Mouse (Mus musculus) heart, embryonic 11.5 days (tissue): Measurements from ENCODE around the gene Frmpd2. TPM values are rescaled to one million over a fixed set of nuclear protein-coding genes. Genes with fewer than 3 reads are reported as not detected.

ENCODE experiments used
- ATAC-seq: fragments of 200-750 bp; cut with Nextera tagmentation; replicated peaks from 2 replicates; pipeline ENCODE4 v1.8.0; 2017; ENCODE audit warnings: moderate library complexity; ENCODE audit not compliant: insufficient number of reproducible peaks, low FRiP score, low TSS enrichment
- H3K27ac ChIP-seq: fragments of 300-500 bp; sonication (generic); 2 replicates; pipeline ENCODE4 v1.5.1; 2014; ENCODE audit warnings: mild to moderate bottlenecking, low read depth, low read length
- H3K27me3 ChIP-seq: fragments of 300-500 bp; sonication (generic); 2 replicates; pipeline ENCODE4 v1.6.1; 2014; ENCODE audit warnings: mild to moderate bottlenecking, low read length, mixed read lengths; ENCODE audit not compliant: control insufficient read depth, insufficient read depth
- H3K36me3 ChIP-seq: fragments of 300-500 bp; sonication (generic); 2 replicates; pipeline ENCODE4 v1.6.1; 2014; ENCODE audit warnings: mild to moderate bottlenecking, low read length, moderate library complexity, mixed read lengths; ENCODE audit not compliant: control insufficient read depth, insufficient read depth
- H3K4me1 ChIP-seq: fragments of 300-500 bp; sonication (generic); 2 replicates; pipeline ENCODE4 v1.6.1; 2014; ENCODE audit warnings: low read length; ENCODE audit not compliant: control insufficient read depth, insufficient read depth
- H3K4me2 ChIP-seq: fragments of 300-500 bp; sonication (generic); 2 replicates; pipeline ENCODE4 v1.6.1; 2014; ENCODE audit warnings: mild to moderate bottlenecking, moderate library complexity
- H3K4me3 ChIP-seq: fragments of 300-500 bp; sonication (generic); 2 replicates; pipeline ENCODE4 v1.5.1; 2014; ENCODE audit warnings: low read depth, low read length
- H3K9ac ChIP-seq: fragments of 300-500 bp; sonication (generic); 2 replicates; pipeline ENCODE4 v1.6.1; 2014; ENCODE audit warnings: mild to moderate bottlenecking, low read depth, low read length, moderate library complexity
- H3K9me3 ChIP-seq: fragments of 300-500 bp; sonication (generic); replicated peaks from 2 replicates; pipeline ENCODE4 v1.6.1; 2016; ENCODE audit warnings: low read length; ENCODE audit not compliant: control insufficient read depth
- WGBS: fragments of 180-500 bp; shearing (Covaris S2); extraction: QIAGEN DNeasy Blood & Tissue Kit; methylation state at CpG from one replicate; pipeline ENCODE4 v1.1.7; 2014; ENCODE audit not compliant: insufficient replicate concordance; 5-methylcytosine and 5-hydroxymethylcytosine counted together
- polyA plus RNA-seq: library from polyadenylated mRNA; unstranded; fragments of >200 nt; fragmentation: Nextera tagmentation; extraction: Ambion mirVana; gene quantifications from 2 replicates; pipeline ENCODE4 v1.2.1, GENCODE M21; 2014

Gene Frmpd2
- polyA plus RNA-seq, 1 experiment from 2014 or later, result 0.11 TPM

DNA sequence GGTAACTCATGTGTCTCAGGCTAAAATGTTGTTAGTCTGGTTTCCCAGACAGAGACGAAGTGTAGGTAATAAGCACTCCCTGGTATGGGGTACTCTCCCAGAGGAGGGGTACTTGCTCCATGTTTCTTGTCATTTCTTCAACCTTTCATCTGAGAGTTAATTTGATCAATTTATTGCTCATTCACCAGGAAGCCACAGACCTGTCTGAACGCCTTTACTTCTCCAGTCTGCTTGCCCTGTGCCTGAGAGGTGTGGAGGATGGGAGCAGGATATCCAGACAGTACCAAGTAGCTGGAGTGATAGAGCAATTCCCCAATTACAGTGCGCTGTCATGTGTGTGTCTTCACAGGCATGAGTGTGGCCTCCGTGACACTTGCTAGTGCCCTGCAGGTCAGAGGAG lies 23.7 kb downstream of the Frmpd2 start:
- Histone ChIP-seq H3K9ac (no peak overlapping the region), H3K4me2 (no peak overlapping the region), H3K27ac (no peak overlapping the region), H3K27me3 (no peaks in the 10 kb centered on the region), H3K4me1 (no peaks in the 10 kb centered on the region), H3K4me3 (no peak overlapping the region), H3K36me3 (no peaks in the 10 kb centered on the region), H3K9me3 (no peaks in the 10 kb centered on the region)
- WGBS, result 68% methylated on average over 4 of the region's 4 CpGs
- no peak for ATAC-seq

DNA sequence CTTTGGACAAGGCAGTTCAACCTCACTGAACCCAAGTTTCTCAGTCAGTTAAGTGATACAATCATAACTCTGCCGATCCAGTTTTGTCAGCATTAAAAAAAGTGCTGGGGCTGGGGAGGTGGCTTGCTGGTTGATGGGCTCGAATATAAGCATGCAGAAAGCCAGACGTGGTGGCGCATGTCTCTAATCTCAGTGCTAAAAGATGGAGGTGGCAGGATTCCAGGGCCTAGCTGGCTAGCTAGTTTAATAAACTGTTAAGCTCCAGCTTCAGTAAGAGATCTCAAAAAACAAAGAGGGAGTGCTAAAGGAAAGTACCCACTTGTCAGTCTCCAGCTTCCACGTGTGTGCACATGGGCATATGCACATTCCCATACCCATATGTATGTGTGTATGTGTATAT lies 25.9 kb downstream of the Frmpd2 start:
- H3K27ac ChIP-seq, result no peak overlapping the region
- no peaks in the 10 kb centered on the region for H3K36me3 ChIP-seq
- no peak overlapping the region for H3K4me3 ChIP-seq
- WGBS, result 72% methylated on average over 5 of the region's 5 CpGs
- no peak for ATAC-seq
- H3K9ac ChIP-seq, result no peak overlapping the region
- H3K9me3 ChIP-seq, result no peaks in the 10 kb centered on the region
- no peaks in the 10 kb centered on the region for H3K4me1 ChIP-seq
- H3K4me2 ChIP-seq, result no peak overlapping the region
- no peaks in the 10 kb centered on the region for H3K27me3 ChIP-seq

DNA sequence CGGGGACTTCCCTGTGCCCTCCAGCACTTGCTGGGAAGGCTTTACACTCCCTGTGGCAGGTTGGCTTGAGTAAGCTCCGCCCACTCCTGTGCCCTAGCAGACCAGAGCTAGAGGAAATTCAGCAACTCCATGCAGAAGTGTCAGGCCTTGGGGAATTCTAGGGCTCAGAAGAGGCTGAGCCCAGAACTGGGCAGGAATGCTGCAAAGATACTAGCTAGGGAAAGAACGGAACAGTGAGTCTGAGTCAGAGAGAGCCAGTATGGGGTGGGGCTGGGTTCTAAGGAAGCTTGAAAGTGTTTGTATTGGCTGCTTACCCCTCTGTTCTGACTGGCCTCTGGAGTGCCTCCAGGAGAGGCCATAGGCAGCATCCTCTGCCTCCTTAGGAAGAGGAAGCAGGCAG lies 27.4 kb downstream of the Frmpd2 start:
- Histone ChIP-seq H3K36me3 (no peaks in the 10 kb centered on the region), H3K4me2 (no peak overlapping the region), H3K27ac (no peak overlapping the region), H3K4me1 (no peaks in the 10 kb centered on the region), H3K27me3 (no peaks in the 10 kb centered on the region), H3K4me3 (no peak overlapping the region), H3K9ac (no peak overlapping the region), H3K9me3 (no peaks in the 10 kb centered on the region)
- WGBS, result 52% methylated on average over 3 of the region's 3 CpGs
- no peak; the same call in 1 of the 2 replicates for ATAC-seq

DNA sequence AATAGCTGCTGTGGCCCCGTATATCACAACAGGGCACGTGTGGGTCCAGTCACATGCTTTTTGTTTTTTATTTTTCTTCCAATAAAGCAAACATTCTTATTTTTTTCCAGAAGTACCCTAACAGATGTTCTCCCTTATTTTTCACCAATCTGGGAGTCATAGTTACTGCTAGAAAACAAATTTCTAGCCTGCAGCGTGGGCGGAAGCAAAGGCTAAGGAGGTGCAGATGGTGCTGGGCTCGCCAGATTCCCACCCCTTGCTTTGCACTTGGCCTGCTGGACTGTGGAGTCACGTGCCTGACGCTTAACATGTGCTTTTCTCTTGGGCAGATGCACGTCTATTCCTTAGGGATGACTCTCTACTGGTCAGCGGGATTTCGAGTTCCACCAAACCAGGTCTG lies 29.1 kb downstream of the Frmpd2 start:
- Histone ChIP-seq H3K27me3 (no peaks in the 10 kb centered on the region; the same call in 1 of the 2 replicates), H3K4me2 (no peak overlapping the region), H3K36me3 (no peaks in the 10 kb centered on the region), H3K27ac (no peak overlapping the region), H3K9me3 (no peaks in the 10 kb centered on the region), H3K4me3 (no peak overlapping the region), H3K4me1 (no peaks in the 10 kb centered on the region), H3K9ac (no peak overlapping the region)
- ATAC-seq, result no peak
- 71% methylated on average over 10 of the region's 10 CpGs for WGBS

DNA sequence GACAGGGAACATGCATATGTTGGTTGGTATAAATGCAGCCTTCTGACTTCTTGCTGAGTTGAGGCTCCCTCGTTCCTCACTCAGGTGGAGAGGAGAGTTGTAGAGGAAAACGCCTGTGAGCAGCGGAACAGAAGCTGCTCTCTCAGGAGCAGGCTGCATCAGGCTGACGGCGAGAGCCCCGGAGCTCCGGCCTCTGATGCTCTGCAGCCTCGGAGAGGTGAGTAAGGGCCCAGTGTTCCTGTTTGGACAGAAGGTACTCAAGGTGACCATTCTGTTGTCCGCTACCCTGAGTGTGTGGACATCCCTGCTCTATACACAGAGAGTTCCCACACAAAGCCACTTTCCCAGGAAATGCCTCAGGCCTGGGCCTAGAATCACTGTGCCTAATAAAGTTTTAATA lies 31.8 kb downstream of the Frmpd2 start:
- Histone ChIP-seq H3K9ac (no peak overlapping the region), H3K27me3 (no peaks in the 10 kb centered on the region; the same call in 1 of the 2 replicates), H3K4me1 (no peaks in the 10 kb centered on the region), H3K27ac (no peak overlapping the region), H3K4me2 (no peak overlapping the region), H3K36me3 (no peaks in the 10 kb centered on the region), H3K9me3 (no peaks in the 10 kb centered on the region), H3K4me3 (no peak overlapping the region)
- WGBS, result 83% methylated on average over 9 of the region's 9 CpGs
- ATAC-seq, result no peak

DNA sequence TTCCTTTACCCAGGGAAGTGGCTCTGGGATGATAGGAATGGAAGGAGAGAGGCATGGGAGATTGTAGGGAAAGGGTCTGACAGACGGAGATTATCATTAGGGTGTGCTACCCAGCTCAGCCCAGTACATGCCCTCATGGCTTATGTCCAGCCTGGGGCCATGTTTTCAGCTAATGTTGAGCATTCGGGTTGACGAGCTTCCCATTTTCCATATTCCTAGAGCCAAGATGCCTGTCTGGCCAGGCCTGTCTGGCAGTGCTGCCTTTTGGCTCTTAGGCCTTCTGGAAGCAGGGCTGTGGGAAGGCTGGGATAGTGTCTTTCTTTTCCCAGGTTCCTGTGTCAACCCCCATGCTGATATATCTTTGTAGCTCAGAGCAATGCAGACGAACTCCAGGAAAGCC lies 35.2 kb downstream of the Frmpd2 start:
- Histone ChIP-seq H3K36me3 (no peaks in the 10 kb centered on the region), H3K9ac (no peak overlapping the region), H3K27ac (no peak overlapping the region), H3K4me1 (no peaks in the 10 kb centered on the region), H3K4me2 (no peak overlapping the region), H3K27me3 (no peaks in the 10 kb centered on the region; the same call in 1 of the 2 replicates), H3K9me3 (no peaks in the 10 kb centered on the region), H3K4me3 (no peak overlapping the region)
- WGBS, result 54% methylated on average over 4 of the region's 4 CpGs
- ATAC-seq, result no peak

- Histone ChIP-seq H3K27me3 (no peaks in the 10 kb centered on the region; the same call in 1 of the 2 replicates), H3K4me3 (no peak overlapping the region), H3K9me3 (no peaks in the 10 kb centered on the region), H3K36me3 (no peaks in the 10 kb centered on the region), H3K4me1 (no peaks in the 10 kb centered on the region), H3K9ac (no peak overlapping the region), H3K27ac (no peak overlapping the region), H3K4me2 (no peak overlapping the region)
- ATAC-seq, result no peak
- WGBS, result 68% methylated on average over 1 of the region's 1 CpGs
Observed at GRCm38 (mm10) chr14:33508660-33509059, 37.2 kb downstream of the Frmpd2 start.

DNA sequence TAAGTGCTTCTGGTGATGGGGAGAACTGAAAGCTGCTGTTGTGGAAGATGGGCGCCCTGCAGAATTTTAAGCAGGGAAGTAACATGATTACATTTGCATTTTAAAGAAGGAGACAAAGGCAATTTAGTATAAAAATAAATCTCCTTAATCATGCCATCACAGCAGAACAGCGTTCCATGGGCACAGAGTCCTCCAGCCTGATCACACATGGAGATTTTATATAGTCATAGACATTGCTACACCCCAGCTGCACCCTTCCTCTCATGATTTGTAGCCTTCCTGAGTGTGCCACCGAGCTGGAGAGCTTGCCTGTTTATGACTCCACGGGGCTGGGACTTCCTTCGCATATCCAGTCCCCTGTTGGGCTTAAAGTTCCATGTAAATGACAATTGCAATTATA lies 42.4 kb downstream of the Frmpd2 start:
- WGBS, result 71% methylated on average over 5 of the region's 5 CpGs
- no peak overlapping the region for H3K4me3 ChIP-seq

GRCm38 (mm10) chr14:33514756-33515285 lies 43.3 kb downstream of the Frmpd2 start:
- no peaks in the 10 kb centered on the region for H3K4me1 ChIP-seq
- no peak overlapping the region for H3K27ac ChIP-seq
- ATAC-seq, result no peak
- H3K9ac ChIP-seq, result no peak overlapping the region
- no peak overlapping the region for H3K4me2 ChIP-seq
- no peaks in the 10 kb centered on the region for H3K9me3 ChIP-seq
- no peak overlapping the region for H3K4me3 ChIP-seq
- no peaks in the 10 kb centered on the region for H3K27me3 ChIP-seq
- H3K36me3 ChIP-seq, result no peaks in the 10 kb centered on the region
- 74% methylated on average over 6 of the region's 6 CpGs for whole genome bisulfite sequencing

More for the DNA sequence above, 42.4 kb downstream of the Frmpd2 start:
- Histone ChIP-seq H3K36me3 (no peaks in the 10 kb centered on the region), H3K4me2 (no peak overlapping the region), H3K4me1 (no peaks in the 10 kb centered on the region), H3K9ac (no peak overlapping the region), H3K9me3 (no peaks in the 10 kb centered on the region), H3K27ac (no peak overlapping the region), H3K27me3 (no peaks in the 10 kb centered on the region)
- ATAC-seq, result no peak
